Mouse (Mus musculus): ENCODE data around the gene Ccdc171. TPM values are rescaled to one million over a fixed set of nuclear protein-coding genes. Genes with fewer than 3 reads are reported as not detected.

Gene Ccdc171
- total RNA-seq, 2 experiments from 2014 or later, result 3.0 TPM

DNA sequence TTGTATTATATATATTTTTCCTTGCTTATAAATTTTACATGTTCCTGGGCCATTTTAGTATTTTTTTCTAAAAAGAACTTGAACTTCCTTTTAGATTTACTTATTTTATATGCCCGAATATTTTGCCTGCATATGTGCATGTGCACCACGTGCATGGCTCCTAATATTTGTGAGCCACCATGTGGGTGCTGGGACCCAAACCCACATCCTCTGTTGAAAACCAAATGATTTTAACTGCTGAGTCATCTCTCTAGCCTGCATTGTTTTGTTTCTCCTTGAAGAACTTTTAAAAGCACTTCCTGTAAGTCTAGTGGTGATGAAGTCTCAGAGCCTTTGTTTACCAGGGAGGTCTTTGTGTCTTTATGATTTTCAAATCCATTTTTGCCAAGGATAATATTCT, 259.8 kb downstream of the Ccdc171 start:
- DNase-seq (ENCODE audit: extremely low spot score in 1 of 2, low spot score in 1 of 2), result no peak

DNA sequence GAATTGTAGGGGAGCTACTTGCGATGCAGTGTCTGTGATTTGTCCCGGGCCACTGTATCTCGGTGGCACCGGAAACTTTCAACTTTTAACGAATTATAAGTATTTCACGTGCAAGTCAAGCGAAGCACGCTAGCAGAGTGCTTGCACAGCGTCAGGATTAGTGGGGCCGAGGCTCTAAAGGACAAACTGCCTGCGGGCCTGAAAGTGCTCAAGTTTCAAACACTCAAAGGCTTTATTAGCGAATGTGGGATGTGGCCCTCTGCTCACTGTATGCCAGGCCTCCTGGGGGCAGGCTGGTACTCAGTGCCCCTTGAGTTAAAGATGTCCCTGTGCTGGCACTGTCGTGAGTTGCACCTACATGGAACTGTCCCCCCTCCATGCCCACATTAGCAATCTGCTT, 266.5 kb downstream of the Ccdc171 start:
- no peak for DNase-seq (ENCODE audit: extremely low spot score in 1 of 2, low spot score in 1 of 2)

DNA sequence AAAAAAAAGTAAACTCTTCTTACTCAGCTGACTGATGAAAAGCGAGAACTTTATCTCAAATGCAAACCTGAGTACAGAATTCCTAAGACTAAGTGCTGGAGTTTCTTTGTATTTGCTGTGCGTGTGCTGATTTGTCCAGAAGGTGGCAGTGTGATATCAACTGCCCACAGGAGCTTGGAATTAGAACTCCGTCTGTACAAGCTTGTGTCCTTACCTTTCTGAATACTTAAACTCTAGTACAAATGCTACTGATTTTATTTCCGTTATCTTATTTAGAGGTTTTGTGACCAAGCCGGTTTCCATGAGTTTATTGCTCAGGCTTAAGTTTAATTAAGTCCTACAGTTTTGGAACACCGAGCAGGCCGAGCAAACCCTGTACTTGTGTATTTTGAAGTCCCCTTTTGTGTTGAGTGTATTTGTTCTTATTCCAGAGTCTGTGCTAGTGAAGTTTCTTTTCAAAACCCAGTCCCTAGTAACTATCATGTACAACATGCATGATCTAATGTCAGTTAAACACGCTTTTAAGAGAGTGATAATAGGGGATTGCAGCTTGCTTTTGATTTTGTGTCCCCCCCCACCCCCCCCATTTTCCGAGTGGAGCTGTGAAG, 269.1 kb downstream of the Ccdc171 start:
- DNase-seq (ENCODE audit: extremely low spot score in 1 of 2, low spot score in 1 of 2), result peak in 1 of 2 experiments; percentile 59

DNA sequence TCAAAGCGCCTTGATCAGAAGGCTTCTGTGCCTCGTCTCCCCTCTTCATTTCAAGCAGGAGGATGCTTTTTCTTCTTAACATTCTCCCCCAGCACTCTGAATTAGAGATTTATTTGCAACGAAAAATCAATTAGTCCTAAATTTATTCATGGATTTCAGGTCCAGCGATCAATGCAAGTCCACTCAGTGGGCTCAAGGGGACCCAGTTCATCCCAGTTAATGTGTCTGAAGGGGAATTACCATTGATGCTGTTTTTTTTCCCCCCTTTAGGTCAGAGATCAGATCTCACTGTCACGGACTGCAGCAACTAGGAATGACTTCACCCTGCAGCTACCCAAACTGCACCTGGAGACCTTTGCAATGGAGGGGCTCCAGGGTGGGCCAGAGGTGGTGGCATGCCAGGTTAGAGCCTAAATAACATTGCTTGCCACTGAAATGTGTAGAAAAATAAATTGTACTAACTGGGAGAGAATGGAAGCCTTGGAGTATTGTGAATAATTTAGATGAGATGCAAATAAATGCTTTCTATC, 269.6 kb downstream of the Ccdc171 start:
- DNase-seq (ENCODE audit: extremely low spot score in 1 of 2, low spot score in 1 of 2), result no peak

DNA sequence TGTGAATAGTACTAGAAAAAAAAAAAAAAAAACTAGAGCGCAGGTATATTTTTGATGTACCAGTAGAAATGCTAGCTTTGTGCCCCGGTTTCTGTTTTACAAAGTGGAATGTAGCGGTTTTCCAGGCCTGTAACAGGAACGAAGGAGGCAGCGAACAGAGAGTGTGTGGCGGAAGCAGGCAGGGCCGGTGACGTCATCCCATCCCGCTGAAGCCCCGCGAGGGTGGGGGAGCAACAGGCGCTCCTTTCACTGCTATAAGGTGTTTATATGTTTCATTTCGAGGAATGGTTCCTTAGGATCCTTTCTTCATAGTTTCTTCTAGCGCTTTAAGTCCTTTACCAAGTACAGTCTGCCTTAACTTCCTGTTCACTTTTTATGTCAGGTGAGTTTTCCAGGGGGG, 272.6 kb downstream of the Ccdc171 start:
- DNase-seq (ENCODE audit: extremely low spot score in 1 of 2, low spot score in 1 of 2), result no peak

DNA sequence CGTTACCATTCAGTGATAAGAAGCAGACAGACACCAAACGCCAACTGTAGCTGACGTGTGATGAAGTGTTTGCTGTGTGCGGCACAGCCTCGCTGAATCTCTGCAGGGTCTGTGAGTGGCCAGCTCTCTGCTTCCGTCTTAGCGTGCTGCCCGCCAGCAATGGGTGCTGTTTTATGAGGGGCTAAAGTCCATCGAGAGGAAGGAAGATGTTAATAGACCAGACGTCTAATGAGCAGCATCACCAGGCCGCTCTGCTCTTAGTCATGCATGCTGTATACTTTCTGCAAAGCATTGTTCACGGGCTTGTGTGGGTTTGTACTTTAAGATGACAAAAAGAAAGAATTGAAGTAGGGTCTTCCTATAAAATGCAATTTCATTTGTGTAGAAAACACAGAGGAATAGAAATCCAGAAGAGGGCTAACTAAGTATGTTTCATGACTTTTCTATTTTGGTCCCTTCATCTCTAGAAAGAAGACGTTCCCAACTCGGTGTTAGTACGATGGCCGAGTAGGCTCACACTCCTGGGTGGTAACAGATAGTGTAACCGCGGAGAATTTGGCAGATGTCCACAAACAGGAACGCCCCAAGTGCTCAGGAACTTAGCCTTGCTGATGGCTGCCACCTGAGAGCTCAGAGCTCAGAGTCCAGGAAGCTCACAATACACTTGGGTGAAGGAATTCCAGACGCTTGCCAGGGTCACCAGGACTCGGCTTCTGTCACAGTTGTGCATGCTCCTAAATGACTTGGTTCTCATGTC, 273.5 kb downstream of the Ccdc171 start:
- DNase-seq (ENCODE audit: extremely low spot score in 1 of 2, low spot score in 1 of 2), result no peak

DNA sequence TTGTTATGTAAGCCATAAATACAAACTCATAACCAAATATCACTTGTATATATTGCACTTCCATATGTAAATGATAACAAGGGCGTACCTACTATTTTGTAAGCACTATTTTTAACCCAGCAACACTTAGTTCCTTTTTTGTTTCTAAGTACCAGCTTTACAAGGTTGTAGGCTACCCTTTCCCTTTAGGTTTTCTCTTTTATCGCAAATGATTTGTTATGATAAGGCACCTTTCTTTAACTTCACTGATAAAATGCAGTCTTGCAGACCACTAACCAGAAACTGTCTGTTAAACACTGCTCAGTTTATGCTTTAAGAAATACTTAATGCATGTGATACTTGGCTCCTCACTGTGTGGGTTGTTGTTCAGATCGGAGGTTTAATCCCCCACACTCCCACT, 275.1 kb downstream of the Ccdc171 start:
- no peak for DNase-seq (ENCODE audit: extremely low spot score in 1 of 2, low spot score in 1 of 2)

DNA sequence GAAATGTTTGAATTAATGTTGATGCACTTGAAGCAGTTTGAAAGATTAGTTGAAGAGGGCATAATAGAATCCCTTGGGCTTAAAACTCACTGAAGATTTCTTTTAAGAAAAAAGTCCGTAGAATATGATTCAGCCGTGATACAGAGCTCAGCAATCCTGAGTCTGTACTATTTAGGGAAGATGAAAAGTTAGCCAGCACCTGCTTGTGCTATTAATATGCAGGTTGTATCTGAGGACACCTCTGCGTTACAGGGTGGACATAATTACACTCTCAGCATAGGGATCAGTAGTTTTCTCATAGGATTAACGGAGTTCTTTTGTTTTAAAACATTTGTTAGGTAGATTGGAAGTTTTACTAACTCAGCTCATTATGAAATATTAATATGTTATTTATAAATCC, 291.6 kb downstream of the Ccdc171 start:
- DNase-seq (ENCODE audit: extremely low spot score in 1 of 2, low spot score in 1 of 2), result no peak

DNA sequence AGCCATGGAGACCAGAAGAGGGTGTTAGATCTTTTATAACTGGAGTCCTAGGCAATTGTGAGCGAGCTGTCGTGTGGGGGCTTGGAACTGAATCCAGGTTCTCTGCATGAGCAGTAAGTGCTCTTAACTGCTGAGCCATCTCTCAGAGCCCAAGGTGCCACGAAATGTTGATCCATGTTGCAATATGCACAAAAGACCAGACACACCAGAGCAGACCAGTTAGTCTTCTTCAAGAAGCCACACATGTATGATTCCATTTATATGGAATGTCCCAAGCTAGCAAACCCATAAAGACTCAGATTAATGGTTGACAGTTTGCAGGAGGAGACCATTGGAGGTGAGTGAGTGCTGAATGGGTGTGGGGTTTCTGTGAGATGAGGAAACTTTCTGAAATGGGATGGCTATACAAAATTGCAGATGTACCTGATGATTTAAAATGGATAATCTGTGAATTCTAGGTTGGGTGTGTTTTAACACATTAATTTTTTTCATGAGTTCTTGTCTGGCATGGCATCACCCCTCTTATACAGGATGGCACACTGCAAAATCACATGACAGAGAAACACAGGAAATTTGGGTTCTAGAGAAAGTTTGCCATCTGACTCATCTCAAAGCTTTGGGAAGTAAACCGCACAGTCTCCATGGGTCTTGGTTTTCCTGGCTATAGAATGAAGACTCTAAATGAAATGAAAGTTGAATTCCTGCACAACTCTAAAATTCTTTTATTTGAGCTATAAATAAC, 304.5 kb downstream of the Ccdc171 start:
- DNase-seq (ENCODE audit: extremely low spot score in 1 of 2, low spot score in 1 of 2), result no peak

DNA sequence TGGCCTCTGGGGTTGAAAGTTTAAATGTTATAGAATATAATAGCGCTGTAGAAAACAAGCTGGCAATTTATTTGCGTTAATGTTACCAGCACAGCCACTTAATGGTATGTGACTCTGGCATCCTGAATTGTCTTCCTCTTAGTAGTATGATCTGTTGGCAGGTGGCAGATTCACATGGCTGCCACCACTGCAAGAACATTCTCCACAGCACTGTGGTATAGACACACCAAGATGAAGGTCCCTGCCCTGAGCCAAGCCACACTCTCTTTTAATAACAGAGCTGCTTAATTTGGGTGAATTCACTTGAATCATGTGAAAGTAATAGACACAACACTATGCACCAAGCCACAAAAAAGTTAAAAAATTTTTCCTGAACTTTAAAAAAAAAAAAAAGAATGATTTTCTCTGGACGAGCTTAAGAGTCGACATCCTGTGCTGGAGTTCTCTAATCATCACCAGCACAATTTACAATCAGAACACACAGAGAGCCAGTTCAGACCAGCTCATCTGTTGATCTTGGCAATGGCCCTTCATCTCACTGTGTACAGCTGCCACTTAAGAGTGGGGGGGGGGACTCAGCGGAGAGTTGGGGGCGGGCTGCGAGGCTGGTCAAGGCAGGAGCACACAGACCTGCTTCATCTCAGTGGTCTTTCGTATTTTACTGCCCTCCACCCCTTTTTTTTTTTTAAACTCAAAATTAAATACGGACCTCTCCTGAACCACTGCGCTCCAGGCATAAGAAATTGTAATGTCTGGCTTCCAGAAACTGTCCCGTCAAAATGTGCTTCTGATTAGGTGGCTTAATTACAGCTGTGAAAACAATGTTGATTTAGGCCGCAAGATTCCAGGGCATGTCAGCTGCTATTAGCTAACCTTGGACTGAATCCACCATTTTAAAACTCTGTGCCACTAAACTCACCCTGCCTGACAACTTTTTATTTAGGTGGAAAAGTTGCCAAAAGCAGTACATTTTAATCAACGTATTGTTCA, 305.8 kb downstream of the Ccdc171 start:
- DNase-seq (ENCODE audit: extremely low spot score in 1 of 2, low spot score in 1 of 2), result no peak

DNA sequence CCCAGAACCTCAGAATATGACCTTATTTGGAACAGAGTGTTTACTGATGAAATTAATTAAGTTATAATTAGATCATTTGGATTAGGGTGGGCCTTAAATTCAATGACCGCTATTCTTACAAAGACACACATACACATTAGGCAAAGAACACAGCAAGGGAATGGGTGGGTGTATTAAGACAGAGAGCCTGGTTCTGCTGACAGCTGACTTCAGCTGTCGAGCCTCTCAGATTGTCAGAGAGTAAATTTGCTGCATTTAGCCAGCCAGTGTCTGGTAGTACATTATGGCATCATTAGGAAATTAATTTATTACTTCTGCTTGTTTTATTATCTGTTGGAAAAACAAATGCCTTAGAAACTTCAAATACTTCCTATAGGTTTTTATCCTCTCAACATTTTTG, 313.7 kb downstream of the Ccdc171 start:
- no peak for DNase-seq (ENCODE audit: extremely low spot score in 1 of 2, low spot score in 1 of 2)

DNA sequence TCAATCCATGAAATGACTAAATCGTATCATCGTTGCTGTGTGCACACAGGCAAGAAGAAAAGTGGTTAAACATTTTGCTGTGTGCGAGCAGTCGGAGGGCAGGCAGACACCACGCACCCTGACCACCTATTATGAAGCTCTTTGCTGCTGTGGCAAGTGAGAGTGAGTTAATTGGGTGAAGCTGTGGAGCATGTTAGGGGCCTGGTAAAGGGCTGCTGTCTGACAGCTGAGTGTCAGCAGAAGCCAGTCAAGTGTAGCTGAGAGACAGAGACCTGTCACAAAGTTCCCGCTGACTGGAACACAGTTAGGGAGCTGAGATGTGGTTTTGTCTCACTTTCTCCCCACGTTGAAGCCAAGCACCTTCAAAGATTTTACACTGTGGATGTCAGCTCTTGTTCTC, 321.0 kb downstream of the Ccdc171 start:
- no peak for DNase-seq (ENCODE audit: extremely low spot score in 1 of 2, low spot score in 1 of 2)

DNA sequence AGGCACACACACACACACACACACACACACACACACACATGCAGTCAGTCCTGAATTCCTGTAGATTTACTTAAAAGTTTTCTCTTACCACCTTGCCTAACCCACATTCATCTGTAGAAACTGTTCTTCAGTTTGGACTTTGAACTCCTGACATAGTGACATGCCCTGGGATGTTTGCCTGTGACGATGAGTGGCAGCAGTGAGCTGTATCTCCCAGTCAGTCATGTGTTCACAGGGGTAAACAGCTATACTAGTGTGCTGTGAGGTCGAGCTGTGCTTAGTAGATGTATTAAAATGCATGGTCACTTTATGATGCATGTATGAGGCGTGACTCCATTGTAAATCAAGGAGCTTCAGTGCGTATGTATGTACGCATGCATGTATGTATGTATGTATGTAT, 328.5 kb downstream of the Ccdc171 start:
- no peak for DNase-seq (ENCODE audit: extremely low spot score in 1 of 2, low spot score in 1 of 2)

DNA sequence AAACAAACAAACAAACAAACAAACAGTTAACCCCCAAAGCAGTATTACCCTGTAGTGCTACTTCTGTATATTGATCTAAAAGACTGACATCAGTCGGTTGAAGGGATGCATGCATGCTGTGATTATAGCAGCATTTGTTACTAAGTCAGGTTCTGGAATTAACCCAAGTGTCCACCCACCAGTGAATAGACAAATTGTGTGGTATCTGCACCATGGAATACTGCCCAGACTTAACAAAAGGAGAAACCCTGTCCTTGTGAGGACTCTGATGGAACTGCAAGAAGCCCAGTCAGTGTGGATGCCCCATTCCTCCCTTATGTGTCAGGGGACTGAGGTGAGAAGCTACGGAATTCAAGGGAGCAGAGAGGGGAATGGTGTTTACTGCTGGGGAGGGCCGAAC, 336.4 kb downstream of the Ccdc171 start:
- DNase-seq (ENCODE audit: extremely low spot score in 1 of 2, low spot score in 1 of 2), result no peak

DNA sequence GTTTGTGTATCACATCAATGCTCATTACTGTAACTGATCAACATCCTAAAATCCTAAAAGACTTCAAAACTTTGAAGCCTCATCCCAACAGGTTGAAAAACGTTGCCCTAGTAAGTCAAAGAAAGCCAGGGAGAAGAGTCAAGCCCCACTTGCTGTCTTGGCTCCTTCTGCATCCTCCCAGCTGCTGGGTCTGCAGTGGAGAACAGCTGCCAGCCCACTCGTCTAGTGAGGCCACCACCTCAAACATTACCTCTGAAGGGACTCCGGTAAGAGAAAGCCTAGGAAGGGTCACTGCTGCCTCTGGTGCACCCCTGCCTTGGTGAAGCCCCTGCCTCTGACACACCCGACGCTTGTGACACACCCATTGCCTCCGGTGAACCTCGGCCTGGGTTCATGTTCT, 336.9 kb downstream of the Ccdc171 start:
- DNase-seq (ENCODE audit: extremely low spot score in 1 of 2, low spot score in 1 of 2), result no peak

DNA sequence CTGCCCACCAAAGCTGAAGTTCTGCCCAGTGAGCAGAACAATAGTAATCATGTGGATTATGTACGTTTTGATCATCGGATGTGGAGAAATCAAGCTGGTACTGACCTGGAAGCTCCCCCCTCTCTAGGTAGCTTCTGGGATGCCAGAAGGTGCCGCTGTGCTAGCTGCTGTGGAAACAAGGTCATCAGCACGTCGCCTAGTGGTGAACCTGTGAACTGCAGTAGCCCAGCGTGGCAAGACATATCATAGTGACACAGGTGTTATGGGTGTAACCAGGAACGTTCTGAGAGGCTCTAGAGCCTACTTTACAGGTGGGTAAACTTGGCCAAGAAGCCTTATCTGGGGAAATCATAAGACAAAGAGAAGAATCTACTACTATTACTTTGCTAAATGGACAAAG, 351.3 kb downstream of the Ccdc171 start:
- no peak for DNase-seq (ENCODE audit: extremely low spot score in 1 of 2, low spot score in 1 of 2)

DNA sequence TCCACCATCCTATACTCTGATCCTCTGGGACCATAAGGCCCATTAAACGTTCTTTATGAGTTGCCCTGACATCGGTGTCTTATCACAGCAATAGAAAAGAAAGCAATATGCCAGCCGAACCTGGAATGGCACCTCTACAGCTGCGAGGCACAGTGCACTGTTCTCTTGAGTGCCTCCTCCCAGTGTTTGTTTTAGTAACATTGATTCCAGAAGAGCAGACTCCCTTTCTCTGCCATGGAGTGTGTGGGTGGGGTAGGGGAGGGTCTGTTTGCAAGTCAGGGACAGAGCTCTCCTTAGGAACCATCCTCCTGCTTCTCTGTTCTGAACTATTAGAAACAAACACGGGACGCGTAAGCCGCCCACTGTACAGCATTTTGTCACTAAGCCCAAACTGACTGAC, 352.9 kb downstream of the Ccdc171 start:
- DNase-seq (ENCODE audit: extremely low spot score in 1 of 2, low spot score in 1 of 2), result no peak

DNA sequence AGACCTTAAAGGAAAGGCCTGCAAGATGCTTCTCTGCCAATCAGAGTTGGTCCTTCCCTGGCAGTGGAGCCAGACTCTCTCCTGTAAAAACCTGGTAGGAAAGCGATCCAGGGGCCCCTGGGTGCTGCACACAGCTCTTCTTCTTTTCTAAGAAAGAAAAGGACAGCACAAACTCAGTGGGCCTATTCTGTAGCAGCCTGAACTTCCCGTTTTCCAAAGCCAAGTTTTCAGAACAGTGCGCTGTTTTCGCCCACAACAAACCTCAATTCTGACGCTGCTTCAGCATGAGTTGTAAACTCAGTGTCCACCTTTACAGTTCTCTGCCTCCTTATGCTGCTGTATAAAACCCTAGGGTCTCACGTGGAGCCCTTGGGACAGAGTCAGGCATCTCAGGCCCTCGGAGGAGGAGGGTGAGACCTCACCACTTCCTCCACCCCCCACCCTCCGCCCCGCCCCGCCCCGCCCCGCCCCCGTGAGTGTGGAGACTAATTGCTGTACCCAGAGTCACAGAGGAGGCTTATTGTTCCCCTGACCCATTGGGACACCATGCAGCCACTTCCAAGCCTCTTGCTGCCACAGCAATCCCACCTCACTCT, 363.2 kb downstream of the Ccdc171 start:
- no peak for DNase-seq (ENCODE audit: extremely low spot score in 1 of 2, low spot score in 1 of 2)

DNA sequence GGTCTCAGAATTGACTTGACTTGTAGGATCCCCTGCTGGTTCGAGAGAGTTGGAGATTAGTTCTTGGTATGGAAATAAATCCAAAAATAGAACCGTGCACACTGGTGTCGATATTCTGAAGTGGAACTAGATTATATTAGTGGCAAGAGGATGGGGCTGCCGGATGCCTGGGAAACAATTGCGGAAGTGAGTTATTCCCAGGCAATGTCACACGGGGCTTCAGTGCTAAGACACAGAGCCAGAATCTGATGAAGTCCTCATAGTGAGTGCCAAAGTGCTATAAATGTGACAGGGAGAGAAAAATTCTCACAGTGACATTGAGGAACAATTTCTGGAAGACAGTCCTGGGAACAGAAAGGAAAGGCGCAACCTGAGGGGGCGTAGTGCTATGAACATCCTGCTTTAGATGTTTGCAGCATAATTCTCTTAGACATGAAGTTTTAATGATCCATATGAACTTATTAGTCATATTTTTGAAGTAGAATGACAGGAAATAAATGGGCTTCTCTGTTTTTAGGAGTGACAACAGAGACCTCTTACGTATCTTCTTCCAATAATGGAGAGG, 376.8 kb downstream of the Ccdc171 start:
- DNase-seq (ENCODE audit: extremely low spot score in 1 of 2, low spot score in 1 of 2), result no peak

All from layer of hippocampus, postnatal 25 days (tissue).